Mouse (Mus musculus) thymus, adult 2 months (tissue): ENCODE measurements at regions not wholly inside any gene's neighbourhood (a gene's known extent, or its start where the extent isn't known, plus 50 kb on each side); places are given as distances from the start of the nearest gene placed in this dataset.

Experiments used
- CTCF ChIP-seq: fragments of 200-500 bp; IDR thresholded peaks from 2 replicates; pipeline ENCODE4 v1.5.1; 2012; ENCODE audit warnings: mild to moderate bottlenecking, control low read depth, low read length, moderate library complexity, borderline replicate concordance; ENCODE audit not compliant: control insufficient read depth, poor library complexity, insufficient read depth; ENCODE audit errors: extremely low read depth
- POLR2A ChIP-seq: fragments of 200-500 bp; IDR thresholded peaks from 2 replicates; pipeline ENCODE4 v1.6.1; 2012; ENCODE audit warnings: mild to moderate bottlenecking, low read length, control low read depth, moderate library complexity; ENCODE audit not compliant: control insufficient read depth, poor library complexity, insufficient read depth; ENCODE audit errors: extremely low read depth

DNA sequence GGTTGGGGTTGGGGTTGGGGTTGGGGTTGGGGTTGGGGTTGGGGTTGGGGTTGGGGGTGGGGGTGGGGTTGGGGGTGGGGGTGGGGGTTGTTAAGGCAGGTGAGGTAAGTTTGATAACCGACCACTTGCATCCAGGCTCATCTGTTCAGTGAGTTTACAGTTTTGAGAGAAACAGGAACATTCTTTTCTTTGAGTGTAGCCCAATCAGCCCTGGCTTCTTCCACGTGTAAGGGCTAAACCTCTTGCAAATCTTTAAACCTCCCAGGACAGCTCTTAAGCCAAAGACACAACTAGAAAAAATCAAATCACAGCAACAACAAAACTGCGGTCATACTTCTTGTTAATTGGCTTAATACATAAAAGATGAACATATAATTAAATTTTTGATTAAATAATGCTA is 173.1 kb upstream of the Gm5148 start:
- TF ChIP-seq POLR2A (no peak), CTCF (no peak)
